Mouse (Mus musculus) bone marrow macrophage, adult 2 months (primary cell): ENCODE results near the gene Agpat1.

Experiments
- CTCF ChIP-seq: IDR thresholded peaks from 2 replicates; pipeline ENCODE4 v1.5.1; 2012; ENCODE audit warnings: low read depth, mild to moderate bottlenecking, low read length, moderate library complexity
- POLR2A ChIP-seq: IDR thresholded peaks from 2 replicates; pipeline ENCODE4 v1.6.1; 2012; ENCODE audit warnings: mild to moderate bottlenecking, low read depth, low read length, borderline replicate concordance

GRCm38 (mm10) chr17:34593752-34594525 is 10.1 kb upstream of the Agpat1 start:
- TF ChIP-seq CTCF, result no peak
- TF ChIP-seq POLR2A, result no peak
